Mouse (Mus musculus): Measurements from ENCODE around the gene Syt2. TPM values are rescaled to one million over a fixed set of nuclear protein-coding genes. Genes with fewer than 3 reads are reported as not detected.

Gene Syt2
- polyA plus RNA-seq, 1 experiment from 2014 or later: 0.34 TPM

DNA sequence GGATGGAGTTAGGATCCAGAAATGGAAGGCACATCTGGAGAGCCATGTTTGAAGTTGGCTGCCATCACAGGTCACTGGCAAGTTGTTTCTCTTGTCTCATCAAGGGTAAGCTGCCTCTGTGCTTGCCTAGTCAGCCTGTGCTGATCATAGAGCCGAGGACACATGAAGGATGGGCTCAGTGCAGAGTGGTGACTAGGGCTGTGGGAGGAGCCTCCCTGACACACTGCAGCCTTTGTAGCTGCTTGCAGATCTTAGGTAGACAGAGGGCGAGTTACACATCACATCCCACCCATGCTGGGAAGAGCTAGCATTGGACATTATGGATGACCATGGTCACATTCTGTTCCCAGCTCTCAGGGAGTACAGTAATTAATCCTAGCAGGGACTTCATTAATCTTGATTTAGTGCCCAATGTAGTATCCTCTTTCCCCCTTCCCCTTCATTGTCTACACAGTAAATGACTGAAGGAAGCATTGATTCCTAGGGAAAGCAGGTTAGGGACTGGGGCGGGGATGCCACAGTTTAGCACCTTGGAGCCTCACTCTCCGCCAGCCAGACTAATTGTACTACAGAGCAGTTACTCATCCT lies 40.5 kb downstream of the Syt2 start:
- WGBS: 47% methylated on average over 4 of the region's 4 CpGs
- Histone ChIP-seq H3K4me1 (replicated peaks) (peaks cover 8% of the 10 kb centered on the region; the same call in 1 of the 2 replicates), H3K9me3 (peaks cover 4% of the 10 kb centered on the region; the same call in 1 of the 2 replicates), H3K4me2 (no peak overlapping the region), H3K4me3 (replicated peaks) (no peak overlapping the region), H3K27me3 (no peaks in the 10 kb centered on the region), H3K27ac (no peak overlapping the region), H3K36me3 (no peaks in the 10 kb centered on the region), H3K9ac (replicated peaks) (no peak overlapping the region)
- ATAC-seq (ENCODE audit: insufficient number of reproducible peaks, insufficient read depth, low FRiP score, low TSS enrichment, low read depth): no peak

GRCm38 (mm10) chr1:134696302-134696701 lies 49.8 kb downstream of the Syt2 start:
- H3K4me2 ChIP-seq: no peak overlapping the region
- H3K36me3 ChIP-seq: no peaks in the 10 kb centered on the region
- WGBS: 87% methylated on average over 2 of the region's 2 CpGs
- no peak overlapping the region for H3K9ac ChIP-seq (replicated peaks)
- no peak overlapping the region for H3K4me3 ChIP-seq (replicated peaks)
- no peak overlapping the region for H3K27ac ChIP-seq
- peaks cover 3% of the 10 kb centered on the region; the same call in 1 of the 2 replicates for H3K9me3 ChIP-seq
- H3K27me3 ChIP-seq: 0 out of 2 replicates have a peak, but pooled peaks cover 3% of the 10 kb centered on the region
- peaks cover 16% of the 10 kb centered on the region for H3K4me1 ChIP-seq (replicated peaks)
- ATAC-seq (ENCODE audit: insufficient number of reproducible peaks, insufficient read depth, low FRiP score, low TSS enrichment, low read depth): no peak

GRCm38 (mm10) chr1:134697073-134697472 lies 50.6 kb downstream of the Syt2 start:
- Histone ChIP-seq H3K27ac (no peak overlapping the region), H3K36me3 (no peaks in the 10 kb centered on the region), H3K4me1 (replicated peaks) (peaks cover 17% of the 10 kb centered on the region), H3K4me3 (replicated peaks) (no peak overlapping the region), H3K9ac (replicated peaks) (no peak overlapping the region), H3K27me3 (0 out of 2 replicates have a peak, but pooled peaks cover 3% of the 10 kb centered on the region), H3K9me3 (no peaks in the 10 kb centered on the region), H3K4me2 (no peak overlapping the region)
- no peak for ATAC-seq (ENCODE audit: insufficient number of reproducible peaks, insufficient read depth, low FRiP score, low TSS enrichment, low read depth)
- 87% methylated on average over 4 of the region's 4 CpGs for WGBS

- WGBS: 87% methylated on average over 17 of the region's 17 CpGs
- no peak overlapping the region for H3K4me3 ChIP-seq (replicated peaks)
- peaks cover 17% of the 10 kb centered on the region for H3K4me1 ChIP-seq (replicated peaks)
- no peak for ATAC-seq (ENCODE audit: insufficient number of reproducible peaks, insufficient read depth, low FRiP score, low TSS enrichment, low read depth)
- H3K9me3 ChIP-seq: no peaks in the 10 kb centered on the region
- H3K4me2 ChIP-seq: no peak overlapping the region
- H3K9ac ChIP-seq (replicated peaks): no peak overlapping the region
- no peak overlapping the region for H3K27ac ChIP-seq
- H3K27me3 ChIP-seq: 0 out of 2 replicates have a peak, but pooled peaks cover 3% of the 10 kb centered on the region
- H3K36me3 ChIP-seq: no peaks in the 10 kb centered on the region
Measured at GRCm38 (mm10) chr1:134697522-134698250, 51.2 kb downstream of the Syt2 start.

GRCm38 (mm10) chr1:134698486-134698885 lies 52.0 kb downstream of the Syt2 start:
- 0 out of 2 replicates have a peak, but pooled peaks cover 3% of the 10 kb centered on the region for H3K27me3 ChIP-seq
- H3K4me2 ChIP-seq: no peak overlapping the region
- no peaks in the 10 kb centered on the region for H3K9me3 ChIP-seq
- ATAC-seq (ENCODE audit: insufficient number of reproducible peaks, insufficient read depth, low FRiP score, low TSS enrichment, low read depth): no peak
- H3K4me1 ChIP-seq (replicated peaks): peaks cover 17% of the 10 kb centered on the region
- H3K4me3 ChIP-seq (replicated peaks): no peak overlapping the region
- H3K27ac ChIP-seq: no peak overlapping the region
- no peak overlapping the region for H3K9ac ChIP-seq (replicated peaks)
- H3K36me3 ChIP-seq: no peaks in the 10 kb centered on the region
- WGBS: 84% methylated on average over 5 of the region's 5 CpGs

DNA sequence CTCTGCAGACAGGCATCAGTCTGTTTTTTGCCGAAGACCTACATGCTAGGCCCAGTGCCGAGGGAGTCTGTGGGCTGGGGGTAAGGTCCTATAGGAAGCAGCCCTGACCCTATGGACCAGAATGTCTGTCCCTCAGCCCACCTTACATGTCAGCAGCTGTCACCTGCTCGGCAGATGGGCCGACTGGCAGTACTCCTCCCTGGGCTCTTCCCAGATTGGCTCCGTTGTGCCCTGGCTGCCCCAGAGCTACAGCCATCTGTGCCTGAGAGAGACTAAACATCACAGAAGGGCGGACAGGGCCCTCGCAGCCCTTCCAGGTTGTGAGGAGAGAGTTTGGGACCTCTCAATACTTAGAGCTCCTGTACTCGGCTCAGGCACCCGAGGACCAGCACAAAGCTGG lies 52.9 kb downstream of the Syt2 start:
- Histone ChIP-seq H3K27me3 (0 out of 2 replicates have a peak, but pooled peaks cover 8% of the 10 kb centered on the region), H3K27ac (no peak overlapping the region), H3K9me3 (no peaks in the 10 kb centered on the region), H3K4me3 (replicated peaks) (no peak overlapping the region), H3K4me2 (no peak overlapping the region), H3K36me3 (no peaks in the 10 kb centered on the region), H3K9ac (replicated peaks) (no peak overlapping the region), H3K4me1 (replicated peaks) (peaks cover 17% of the 10 kb centered on the region)
- no peak for ATAC-seq (ENCODE audit: insufficient number of reproducible peaks, insufficient read depth, low FRiP score, low TSS enrichment, low read depth)
- WGBS: 74% methylated on average over 9 of the region's 9 CpGs

DNA sequence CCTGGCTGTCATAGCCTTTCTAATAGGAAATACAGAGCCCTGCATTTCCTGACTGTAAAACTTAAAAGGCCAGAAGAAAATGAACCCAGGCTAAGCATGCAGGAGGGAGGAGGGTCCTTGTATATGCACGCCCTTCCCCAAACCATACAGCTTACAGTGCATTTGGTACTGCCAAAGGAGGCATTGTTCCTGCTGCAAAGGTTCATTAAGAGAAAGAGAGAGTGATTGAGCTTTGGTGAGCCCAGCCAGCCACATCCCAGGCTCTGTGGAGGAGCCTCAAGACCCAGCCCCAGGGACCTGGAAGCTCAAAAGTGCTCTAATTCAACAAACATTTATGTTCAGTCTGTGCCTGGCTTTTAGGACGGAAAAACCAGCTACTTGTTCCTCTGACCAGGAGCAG lies 53.7 kb downstream of the Syt2 start:
- Histone ChIP-seq H3K4me2 (no peak overlapping the region), H3K27ac (no peak overlapping the region; the same call in 1 of the 2 replicates), H3K36me3 (no peaks in the 10 kb centered on the region), H3K4me1 (replicated peaks) (peaks cover 17% of the 10 kb centered on the region), H3K27me3 (peaks cover 14% of the 10 kb centered on the region), H3K4me3 (replicated peaks) (no peak overlapping the region), H3K9me3 (no peaks in the 10 kb centered on the region), H3K9ac (replicated peaks) (no peak overlapping the region)
- no peak for ATAC-seq (ENCODE audit: insufficient number of reproducible peaks, insufficient read depth, low FRiP score, low TSS enrichment, low read depth)
- 28% methylated on average over 2 of the region's 2 CpGs for WGBS

GRCm38 (mm10) chr1:134700634-134701033 lies 54.2 kb downstream of the Syt2 start:
- Histone ChIP-seq H3K4me1 (replicated peaks) (peaks cover 17% of the 10 kb centered on the region), H3K9me3 (no peaks in the 10 kb centered on the region), H3K4me3 (replicated peaks) (no peak overlapping the region), H3K36me3 (no peaks in the 10 kb centered on the region), H3K27me3 (peaks cover 19% of the 10 kb centered on the region), H3K9ac (replicated peaks) (no peak overlapping the region), H3K4me2 (no peak overlapping the region), H3K27ac (no peak overlapping the region)
- WGBS: 29% methylated on average over 5 of the region's 5 CpGs
- ATAC-seq (ENCODE audit: insufficient number of reproducible peaks, insufficient read depth, low FRiP score, low TSS enrichment, low read depth): no peak

DNA sequence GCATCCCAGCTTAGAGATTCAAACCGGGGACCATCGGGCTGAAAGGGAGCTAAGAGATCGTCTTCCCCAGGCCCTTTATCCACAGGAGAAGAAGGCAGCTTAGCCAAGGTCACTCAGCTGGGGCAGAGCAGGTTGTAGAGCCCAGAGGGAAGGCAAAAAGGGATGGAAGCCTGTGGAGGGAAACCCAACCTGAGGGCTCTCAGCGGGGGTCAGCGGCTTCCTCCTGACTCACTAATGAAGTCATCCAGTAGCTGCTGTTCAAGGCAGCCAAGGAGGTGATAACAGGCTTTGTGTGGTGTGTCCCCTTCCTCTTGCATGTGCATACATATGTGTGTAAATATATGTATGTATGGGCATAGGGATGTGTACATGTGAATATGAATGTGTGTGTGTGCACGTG lies 54.7 kb downstream of the Syt2 start:
- Histone ChIP-seq H3K4me3 (replicated peaks) (no peak overlapping the region), H3K4me1 (replicated peaks) (peaks cover 17% of the 10 kb centered on the region), H3K4me2 (no peak overlapping the region), H3K9me3 (no peaks in the 10 kb centered on the region), H3K27me3 (peaks cover 24% of the 10 kb centered on the region), H3K9ac (replicated peaks) (no peak overlapping the region), H3K27ac (no peak overlapping the region), H3K36me3 (no peaks in the 10 kb centered on the region)
- ATAC-seq (ENCODE audit: insufficient number of reproducible peaks, insufficient read depth, low FRiP score, low TSS enrichment, low read depth): no peak
- 29% methylated on average over 6 of the region's 6 CpGs for WGBS

GRCm38 (mm10) chr1:134703232-134703631 lies 56.8 kb downstream of the Syt2 start:
- Histone ChIP-seq H3K4me3 (replicated peaks) (no peak overlapping the region), H3K9me3 (no peaks in the 10 kb centered on the region), H3K27me3 (peaks cover 42% of the 10 kb centered on the region), H3K27ac (no peak overlapping the region), H3K9ac (replicated peaks) (no peak overlapping the region; the same call in 1 of the 2 replicates), H3K4me2 (no peak overlapping the region), H3K36me3 (no peaks in the 10 kb centered on the region), H3K4me1 (replicated peaks) (peaks cover 18% of the 10 kb centered on the region)
- 96% methylated on average over 2 of the region's 2 CpGs for WGBS
- no peak for ATAC-seq (ENCODE audit: insufficient number of reproducible peaks, insufficient read depth, low FRiP score, low TSS enrichment, low read depth)

GRCm38 (mm10) chr1:134704396-134705306 lies 58.2 kb downstream of the Syt2 start:
- H3K4me3 ChIP-seq (replicated peaks): no peak overlapping the region
- H3K4me1 ChIP-seq (replicated peaks): peaks cover 32% of the 10 kb centered on the region
- no peaks in the 10 kb centered on the region for H3K9me3 ChIP-seq
- H3K9ac ChIP-seq (replicated peaks): no peak overlapping the region
- WGBS: 36% methylated on average over 22 of the region's 22 CpGs
- H3K27ac ChIP-seq: no peak overlapping the region
- ATAC-seq (ENCODE audit: insufficient number of reproducible peaks, insufficient read depth, low FRiP score, low TSS enrichment, low read depth): no peak
- no peaks in the 10 kb centered on the region for H3K36me3 ChIP-seq
- H3K4me2 ChIP-seq: no peak overlapping the region
- H3K27me3 ChIP-seq: peaks cover 56% of the 10 kb centered on the region
